Mouse (Mus musculus) liver, embryonic 14 days (tissue): ENCODE data around the gene Adgrl2. TPM values are rescaled to one million over a fixed set of nuclear protein-coding genes. Genes with fewer than 3 reads are reported as not detected.

Experiments
- polyA plus RNA-seq: library from polyadenylated mRNA; depleted of rRNA; stranded (reverse); fragments of >200 nt; gene quantifications from 2 replicates; pipeline ENCODE4 v1.2.3, GENCODE M21; 2012; rRNA removed

Adgrl2 gene
- polyA plus RNA-seq = 3.8 and 4.3 TPM in 2 replicates

GRCm38 (mm10) chr3:148990531-148991003 is at the start of gene Adgrl2:
Gene Adgrl2, minus strand, starts transcription at chr3:148990555.

